Mouse (Mus musculus) heart, adult 9 months (tissue): ENCODE measurements around the gene Rnf166.

Source experiments
- DNase-seq, 2 experiments: peaks; one replicate each; pipeline ENCODE4 v3.0.0; 2022; ENCODE audit warnings: low spot score in 2 of 2

Gene Rnf166

DNA sequence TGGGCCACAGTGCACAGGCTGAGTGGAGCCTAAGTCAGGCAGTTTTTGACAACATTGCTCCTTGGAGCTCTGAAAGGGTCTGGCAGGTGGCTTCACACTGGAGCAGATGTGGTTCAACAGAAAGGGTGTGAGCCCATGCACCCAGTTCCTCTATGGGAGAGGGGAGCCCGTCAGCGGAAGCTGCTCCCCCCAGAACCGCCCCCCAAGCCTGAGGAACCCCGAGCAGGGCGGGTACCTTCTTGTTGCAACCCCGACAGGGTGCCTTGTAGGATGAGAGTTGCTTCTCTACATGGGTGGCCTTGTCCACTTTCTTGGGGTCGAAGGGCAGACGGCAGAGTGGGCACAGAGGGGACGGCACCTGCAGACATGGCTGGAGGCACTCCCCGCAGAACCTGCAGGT, 5.9 kb downstream of the Rnf166 start:
- no peak for DNase-seq

DNA sequence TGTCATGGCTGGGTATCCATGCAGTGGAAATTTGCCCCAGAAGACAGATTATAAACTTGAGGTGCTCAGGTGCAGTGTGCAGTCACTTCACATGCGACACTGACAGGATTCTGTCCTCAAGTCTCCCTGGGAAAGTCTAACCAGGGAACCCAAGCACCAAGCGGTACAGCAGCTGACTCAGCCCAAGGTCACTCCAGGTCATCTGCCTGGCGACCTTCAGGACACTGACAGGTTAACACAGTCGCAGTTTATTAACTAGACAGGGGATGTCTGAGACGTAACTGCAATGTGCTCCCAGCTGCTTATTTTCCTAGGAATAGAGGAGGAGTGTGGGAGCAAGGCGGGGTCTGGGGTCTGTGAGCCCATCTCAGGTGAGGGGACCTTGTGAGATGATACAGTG, 6.5 kb downstream of the Rnf166 start:
- DNase-seq: no peak

DNA sequence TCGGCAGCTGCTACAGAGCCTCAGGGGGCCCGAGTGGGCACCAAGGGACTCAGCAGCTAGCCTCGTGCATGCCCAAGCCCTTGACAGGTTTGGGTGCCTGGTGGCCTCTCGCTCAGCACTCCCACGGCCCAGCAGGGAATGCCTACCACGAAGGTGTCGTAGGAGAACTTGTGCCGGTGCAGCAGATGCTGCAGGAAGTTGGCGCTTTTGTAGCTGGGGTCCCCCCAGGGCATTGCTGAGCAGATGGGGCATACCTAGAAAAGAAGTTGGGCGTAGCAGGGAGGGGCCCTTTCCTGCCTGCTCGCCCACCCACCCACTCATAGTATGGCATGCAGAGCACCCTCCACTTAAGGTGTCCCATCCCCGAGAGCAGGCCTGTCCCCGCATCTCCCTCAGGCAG, 8.0 kb downstream of the Rnf166 start:
- DNase-seq: no peak

DNA sequence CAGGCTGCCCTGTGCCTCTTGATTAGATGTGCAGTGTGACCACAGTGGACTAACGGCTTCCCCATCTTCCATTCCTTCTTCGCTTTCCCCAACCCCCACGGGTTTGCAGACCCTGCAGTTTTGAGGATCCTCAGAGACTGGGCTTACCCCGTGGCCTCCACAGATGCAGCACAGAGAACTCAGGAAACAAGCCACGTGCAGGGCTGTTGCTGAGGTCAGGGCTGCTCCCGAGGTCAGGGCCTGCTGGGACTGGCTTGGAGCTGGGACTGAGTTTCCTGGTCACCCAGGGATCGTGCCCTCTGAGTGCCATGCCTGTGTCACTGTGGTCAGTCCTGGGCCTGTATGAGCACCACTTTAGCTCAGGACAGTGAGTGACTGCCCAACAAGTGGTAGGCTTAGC, 10.9 kb downstream of the Rnf166 start:
- no peak for DNase-seq

DNA sequence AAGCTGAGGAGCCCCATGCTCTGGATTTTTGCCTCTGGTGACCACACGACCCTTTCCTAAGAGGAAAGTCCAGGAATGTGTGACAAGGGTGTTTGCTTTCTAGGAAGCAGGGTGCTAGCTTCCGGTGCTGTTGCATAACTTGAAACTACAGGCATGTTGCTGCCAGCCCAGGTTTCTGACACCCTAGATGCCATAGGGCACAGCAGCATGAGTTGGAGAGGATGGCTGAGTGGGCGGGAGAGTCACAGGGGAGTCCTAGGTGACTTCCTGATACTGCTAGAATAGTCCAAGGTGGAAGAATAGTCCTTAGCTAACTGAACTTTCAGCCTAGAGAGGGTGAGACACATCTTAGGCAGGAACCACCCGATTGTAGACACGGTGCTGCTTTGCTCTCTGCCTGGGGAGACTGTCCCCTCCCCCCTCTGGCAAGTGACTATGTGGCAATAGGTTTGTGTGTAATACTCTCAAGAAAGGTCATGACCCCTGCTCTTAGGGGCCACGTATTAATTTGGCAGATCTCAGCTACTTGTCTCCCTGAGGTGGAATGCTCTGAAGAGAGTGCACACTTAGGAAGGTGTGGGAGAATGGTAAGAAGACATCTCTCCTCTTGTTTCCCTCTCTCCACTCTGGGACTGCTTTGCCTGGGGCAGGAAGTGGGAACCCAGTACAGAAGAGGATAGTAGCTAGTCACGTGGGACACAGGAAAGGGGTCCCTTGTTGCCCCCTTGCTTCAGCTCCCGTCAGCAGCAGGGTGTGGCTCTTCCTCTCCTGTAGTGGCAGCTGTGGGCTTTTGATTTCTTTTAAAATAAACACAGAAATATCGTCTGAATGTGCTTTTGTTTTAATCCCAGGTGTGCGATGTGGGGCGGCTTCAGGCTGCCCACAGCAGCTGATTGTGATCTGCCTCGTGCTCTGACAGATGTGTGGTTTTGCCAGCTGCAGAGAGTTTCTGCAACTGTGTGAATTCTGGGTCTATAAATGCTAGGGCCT, 11.9 kb downstream of the Rnf166 start:
- no peak for DNase-seq

DNA sequence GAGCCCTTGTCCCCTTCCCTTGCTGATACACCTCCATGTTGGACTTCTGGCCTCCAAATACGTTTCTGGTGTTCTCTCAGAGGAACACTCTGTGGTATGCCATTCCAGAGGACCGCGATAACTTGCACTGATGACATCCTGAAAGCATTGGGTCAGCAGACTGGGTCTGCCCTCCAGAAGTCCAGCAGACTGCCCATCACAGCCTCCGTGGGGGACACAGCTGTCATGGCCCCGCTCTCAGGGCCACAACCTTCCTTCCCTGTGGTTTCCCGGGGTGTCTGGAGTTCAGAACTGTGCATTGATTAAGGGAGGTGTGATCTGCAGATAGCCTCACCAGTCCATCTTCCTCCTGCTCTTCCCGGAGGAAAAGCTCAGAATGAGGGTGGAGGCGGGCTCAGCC, 13.4 kb downstream of the Rnf166 start:
- DNase-seq: no peak

DNA sequence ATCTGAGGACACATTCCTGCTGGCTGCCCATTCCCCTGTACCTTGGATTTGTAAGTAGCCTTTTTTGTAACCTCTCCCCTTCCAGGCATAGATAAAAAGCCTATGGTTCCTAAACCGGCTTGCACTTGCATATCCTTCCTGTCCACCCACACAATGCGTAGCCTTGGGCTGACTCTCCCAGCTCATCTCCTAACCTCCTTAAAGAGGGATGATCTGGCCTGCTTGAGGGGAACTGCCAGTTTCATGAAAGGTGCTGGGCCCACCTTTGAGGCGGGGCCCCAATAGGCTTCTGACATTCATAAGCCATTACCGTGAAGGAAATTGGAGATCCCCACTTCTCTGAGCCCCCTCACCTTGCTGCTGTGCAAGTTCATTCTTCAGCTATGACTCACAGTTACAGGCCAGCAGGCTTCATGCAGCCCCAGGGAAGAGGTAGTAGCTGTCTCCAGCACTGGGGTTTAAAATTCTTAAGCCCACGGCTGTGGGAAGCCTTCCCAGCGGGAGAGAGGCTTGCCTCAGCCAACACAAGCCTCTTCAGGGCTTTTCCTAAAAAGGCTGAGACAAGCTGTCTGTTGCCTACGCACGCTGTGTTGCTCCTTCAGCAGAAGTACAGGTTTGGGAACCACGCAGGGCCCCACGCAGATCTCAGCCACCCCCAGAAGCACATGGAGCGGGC, 14.3 kb downstream of the Rnf166 start:
- no peak for DNase-seq

DNA sequence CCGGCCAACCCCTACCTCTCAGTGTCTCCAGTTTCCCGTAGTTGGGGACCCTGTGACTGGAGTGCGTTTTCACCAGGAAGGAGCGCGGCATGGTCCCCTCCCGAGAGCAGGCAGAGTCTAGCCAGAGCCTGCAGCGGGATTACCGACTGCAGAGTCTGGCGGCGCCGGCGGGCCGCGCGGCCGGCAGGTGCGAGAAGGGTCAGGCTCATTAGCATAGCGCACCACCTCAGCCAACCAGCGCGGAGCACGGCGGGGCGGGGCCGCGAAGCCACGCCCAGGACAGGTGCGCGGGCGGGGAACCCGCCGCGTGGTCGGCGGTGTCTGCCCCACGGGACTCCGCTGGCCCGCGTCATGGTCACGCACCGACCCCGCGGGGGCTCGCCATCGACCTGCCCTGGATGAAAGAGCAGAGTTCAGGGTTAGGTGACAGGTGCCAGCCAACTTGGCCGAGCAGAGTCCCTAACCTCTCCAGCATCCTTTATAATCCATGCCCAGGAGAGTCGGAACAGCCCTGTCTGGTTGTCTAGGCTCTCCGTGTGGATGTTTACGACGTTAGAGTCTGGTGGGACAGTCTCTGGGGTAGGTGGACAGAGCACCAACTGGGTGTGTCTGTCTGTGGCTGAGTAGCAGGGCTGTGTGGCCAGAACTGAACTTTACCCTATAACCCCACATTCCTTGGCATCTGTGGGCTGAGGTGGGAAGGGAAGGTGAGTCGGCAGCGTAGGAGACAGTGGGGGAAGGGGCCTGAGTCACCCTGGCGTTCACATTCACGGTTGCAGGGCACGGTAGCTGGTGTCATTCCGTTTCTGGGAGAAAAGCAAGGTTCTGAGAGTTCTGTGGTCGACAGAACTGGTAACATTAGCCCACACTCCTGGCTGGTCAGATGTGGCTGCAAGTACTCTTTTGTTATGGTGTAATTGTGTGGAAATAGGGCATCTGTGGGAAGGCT, 15.1 kb downstream of the Rnf166 start, which contains the start of gene Snai3:
Gene Snai3, minus strand, starts transcription at position 210 of the 949 bp plus-strand sequence.
- DNase-seq: peak in 1 of 2 experiments; percentile 38

DNA sequence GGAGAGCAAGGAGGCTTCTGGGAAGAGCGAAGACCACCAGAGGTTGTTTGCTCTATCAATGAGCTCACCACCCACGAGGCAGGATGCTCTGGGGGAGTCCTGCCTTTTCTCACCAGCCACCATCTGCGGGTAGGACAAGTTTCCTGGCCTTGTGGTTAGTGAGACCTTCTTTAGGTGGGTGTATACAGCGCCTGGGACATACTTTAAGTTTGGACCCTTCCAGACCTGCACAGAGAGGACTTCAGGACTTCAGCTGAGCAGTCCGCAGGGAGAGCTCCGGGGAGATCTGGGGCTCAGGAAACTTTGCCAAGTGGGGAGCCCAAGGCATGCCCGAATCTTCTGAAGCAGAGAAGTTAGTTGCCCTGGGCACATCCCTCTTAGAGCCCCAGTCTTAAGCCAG, 15.9 kb downstream of the Rnf166 start:
- no peak for DNase-seq

DNA sequence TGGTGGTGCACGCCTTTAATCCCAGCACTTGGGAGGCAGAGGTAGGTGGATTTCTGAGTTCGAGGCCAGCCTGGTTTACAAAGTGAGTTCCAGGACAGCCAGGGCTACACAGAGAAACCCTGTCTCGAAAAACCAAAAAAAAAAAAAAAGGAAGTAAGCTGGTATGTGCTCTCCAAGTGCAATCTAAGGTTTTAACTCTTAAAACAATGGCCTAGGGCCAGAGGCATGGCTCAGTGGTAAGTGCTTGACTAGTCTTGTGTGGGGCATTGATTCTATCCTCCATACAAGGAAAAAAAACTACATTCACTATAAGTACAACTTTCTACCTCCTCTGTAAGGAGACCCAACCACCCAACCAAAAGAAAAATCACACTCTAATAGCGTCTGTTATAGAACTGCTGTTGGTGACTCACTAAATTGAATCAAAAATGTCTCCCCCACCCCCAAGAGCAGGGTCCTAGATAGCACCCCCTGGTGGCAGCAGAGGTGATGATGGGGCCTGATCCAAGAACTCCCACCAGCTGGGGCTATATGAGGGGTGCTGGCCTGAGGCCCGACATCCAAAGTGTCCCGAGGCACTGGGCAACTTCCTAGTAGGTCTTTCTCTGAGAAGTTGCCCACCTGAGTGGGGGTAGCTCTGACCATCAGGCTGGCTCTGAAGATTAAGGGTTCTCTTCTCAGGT, 16.5 kb downstream of the Rnf166 start:
- no peak for DNase-seq

DNA sequence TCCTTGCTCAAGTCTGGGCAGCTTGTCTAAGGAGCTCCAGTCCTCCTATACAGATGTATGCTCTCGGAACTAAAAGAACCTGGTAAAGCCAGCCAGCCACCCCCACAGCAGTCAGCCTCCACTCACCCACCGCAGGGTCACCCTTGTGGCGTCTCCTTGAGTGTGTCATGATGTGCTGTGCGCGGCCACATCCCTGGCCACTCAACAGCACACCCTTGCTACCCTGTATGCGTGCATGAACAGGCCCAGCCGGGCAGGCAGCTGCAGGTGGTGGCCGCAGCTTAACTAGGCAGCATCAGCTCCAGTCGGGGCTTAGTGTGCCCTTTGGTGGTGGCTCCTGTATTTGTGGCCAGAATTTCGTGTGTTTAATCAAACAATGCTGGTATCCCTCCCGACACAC, 18.7 kb downstream of the Rnf166 start:
- DNase-seq: no peak

DNA sequence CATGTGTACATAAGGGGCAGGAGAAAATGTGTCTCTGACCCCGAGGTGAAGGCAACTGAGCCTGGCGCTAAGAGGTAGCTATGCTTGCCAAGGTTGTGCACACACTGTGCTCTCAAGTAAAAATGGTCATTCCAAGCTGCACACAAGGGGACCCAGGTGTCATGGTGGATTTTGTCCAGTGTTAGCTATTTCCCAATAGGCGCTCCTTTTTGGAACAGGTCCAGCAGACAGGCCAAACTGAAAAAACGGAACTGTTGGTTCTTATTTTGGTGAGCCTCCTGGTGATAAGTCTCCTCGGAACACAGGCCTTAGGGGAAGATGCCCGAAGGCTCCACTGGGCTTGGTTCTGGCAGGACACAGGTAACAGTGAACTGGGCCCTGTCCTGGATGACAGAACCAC, 21.5 kb downstream of the Rnf166 start:
- no peak for DNase-seq

DNA sequence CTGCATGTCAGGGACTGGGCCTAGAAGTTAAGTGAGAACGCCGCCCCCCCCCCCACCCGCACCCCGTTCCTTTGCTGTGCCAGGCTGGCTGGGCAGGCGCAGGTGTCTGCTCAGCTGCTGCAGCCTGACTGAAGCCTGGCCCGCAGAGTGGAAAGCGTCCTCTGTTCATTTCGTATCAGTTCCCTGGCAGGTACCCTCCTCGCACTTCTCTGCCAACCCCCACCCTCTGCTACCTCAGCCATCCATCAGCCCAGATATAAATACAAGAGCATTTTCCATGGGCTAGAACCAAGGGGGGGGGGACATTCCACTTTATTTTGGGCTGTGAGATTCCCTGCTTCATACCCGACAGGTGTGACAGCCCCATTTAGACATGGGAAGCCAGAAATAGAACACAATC, 23.7 kb downstream of the Rnf166 start:
- DNase-seq: peak; percentile 47 to 50

DNA sequence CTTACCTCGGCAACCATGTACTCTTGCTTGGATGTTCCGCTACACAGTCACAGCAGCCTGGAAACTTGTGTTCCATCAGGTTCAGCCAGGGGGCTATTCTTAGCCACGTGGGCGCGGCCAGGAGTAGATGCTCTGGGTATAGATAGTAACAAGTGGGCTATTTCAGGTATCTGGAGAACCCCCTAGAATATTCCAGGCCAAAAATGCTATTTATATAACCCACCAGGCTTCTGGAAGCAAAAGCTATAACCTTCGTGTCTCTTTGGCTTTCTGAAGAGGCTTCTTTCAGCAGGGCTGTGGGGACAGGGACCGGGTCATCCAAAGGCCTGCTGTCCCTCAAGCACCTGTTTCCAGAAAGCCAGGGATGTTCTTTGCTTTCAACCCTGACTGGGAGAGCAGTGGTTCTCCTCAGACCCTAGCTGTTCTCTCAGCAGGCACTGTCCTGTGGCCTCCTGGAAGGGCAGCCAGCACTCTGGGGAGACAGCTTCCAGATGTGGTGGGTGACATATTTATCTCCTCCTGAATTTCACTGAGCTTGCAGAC, 24.6 kb downstream of the Rnf166 start:
- peak; percentile 74 to 80 for DNase-seq

DNA sequence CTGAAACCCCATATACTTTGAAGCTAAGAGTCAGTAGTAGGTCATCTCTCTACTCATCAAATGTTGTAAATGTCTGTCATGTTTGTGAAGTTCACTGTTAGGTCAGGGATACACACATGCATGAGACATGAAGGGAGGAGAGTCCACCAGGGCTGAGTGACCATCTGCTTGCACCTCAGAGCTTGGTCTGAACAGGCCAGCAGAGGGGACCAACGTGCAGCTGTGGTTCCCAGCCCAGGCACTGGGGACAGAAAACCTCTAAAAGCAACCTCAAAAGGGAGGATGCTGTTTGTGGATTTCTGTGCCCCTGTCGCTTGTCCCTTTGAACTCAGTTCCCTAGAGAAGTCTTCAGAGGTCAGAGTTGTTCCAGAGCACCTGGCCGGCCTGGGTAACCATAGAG, 30.7 kb downstream of the Rnf166 start:
- no peak for DNase-seq

DNA sequence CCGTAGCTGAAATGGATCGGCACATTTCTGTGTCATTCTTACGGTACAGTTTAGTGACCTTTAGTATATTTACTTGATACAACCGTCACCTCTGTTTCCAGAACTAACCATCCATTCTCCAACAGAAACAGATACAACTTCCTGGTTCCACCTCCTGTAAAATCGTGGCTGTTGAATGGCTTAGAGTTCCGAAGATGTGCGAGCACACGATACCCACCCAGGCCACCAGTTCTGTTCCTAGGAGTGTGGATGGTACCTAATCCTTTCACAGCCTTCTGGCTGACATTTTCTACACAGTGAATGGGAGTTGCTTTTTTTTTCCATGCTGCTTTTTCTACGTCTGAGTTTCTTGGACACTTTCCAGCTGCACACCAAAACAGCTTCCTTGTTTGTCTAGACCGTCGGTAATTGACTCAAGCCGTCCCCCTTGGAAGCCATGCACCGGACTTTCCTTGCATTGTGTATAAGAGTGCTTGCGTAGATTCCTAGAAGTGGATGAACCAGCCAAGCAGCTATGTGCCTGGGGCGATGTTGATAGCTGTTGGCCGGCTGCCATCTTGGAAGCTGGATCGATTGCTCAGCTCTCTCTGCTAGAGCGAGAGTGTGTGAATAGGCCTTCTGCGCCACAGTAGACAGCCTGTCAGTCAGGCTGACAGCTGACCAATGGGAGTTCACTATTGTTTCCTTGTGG, 31.7 kb downstream of the Rnf166 start:
- DNase-seq: peak; percentile 83 to 90

DNA sequence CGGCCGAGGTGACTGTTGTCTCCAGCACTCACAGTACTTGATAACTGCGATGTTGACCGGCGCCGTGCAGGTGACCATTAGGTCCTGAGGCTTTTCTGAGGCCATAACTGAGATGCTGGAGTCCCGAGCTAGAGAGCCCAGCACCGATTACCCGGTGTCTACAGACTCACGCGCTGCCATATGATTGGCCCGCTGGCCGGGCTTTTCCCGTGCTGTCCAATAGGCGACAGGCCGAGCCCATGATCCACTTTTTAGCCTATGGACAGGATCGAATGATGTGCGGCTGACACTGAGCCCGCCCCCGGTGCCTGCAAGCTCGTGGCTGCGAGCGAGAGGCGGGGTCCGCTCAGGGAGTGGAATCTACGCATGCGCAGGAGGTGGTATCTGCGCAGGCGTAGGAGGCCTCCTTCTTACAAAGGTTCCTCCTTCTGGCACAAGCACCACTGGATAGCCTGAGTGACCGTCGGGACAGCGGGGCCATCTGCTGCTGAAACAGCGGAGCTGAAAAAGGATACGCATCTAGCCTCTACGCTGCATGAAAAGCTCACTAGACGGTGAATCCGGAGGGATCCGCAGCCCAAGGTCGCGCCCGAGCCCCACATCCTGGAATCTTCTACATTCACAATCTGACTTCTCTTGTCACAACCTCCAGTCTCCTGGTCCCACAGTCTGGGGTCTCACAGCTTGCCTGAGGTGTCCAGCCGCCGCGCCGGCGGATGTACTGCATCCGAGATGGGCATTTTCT, 32.4 kb downstream of the Rnf166 start, which contains the start of gene Mvd:
Gene Mvd, minus strand, starts transcription at position 161 of the 745 bp plus-strand sequence.
- DNase-seq: peak; percentile 99 to 100

DNA sequence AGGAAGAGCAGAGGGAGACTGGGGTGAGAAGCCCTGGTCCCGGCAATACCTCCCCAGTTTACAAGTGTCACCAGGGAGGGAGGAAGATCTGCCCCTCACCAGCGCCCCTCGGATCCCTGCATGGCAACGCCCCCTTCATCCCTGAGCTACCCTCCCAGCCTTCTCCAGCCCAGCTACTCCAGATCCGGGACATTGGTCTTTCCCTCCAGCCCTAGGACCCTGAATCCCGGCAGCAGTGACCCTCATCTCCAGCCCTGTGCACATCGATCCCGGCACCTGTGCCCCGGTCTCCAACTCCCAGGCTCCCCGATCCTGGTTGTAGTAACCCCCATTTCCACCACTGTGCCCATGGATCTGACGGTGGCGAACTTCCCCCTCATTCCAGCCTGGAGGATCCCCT, 33.1 kb downstream of the Rnf166 start:
- peak in 1 of 2 experiments; percentile 28 for DNase-seq

DNA sequence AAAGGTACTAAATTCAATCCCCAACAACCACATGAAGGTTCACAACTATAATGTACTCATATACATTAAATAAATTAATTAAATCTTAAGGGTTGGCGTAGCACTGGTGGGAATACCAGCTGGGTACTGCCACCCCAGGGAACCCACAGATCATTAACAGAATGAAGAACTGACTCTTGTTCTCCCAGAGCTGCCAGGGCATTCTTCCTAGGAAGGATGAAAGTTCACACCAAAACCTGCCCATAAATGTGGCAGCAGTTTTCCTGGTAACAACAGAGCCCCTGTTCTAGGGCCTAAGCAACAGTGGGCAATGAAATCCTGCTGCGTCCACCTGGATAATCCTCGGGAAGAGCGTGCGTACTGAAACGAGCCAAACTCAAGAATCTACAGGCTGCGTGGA, 33.5 kb downstream of the Rnf166 start:
- DNase-seq: no peak
